Mouse (Mus musculus) monocyte, adult 5-6 weeks (primary cell): Measurements from ENCODE around the gene Khdc1c. TPM values are rescaled to one million over a fixed set of nuclear protein-coding genes. Genes with fewer than 3 reads are reported as not detected.

Experiments
- ATAC-seq: fragments of 153-309, 156-312 bp; replicated peaks from 2 replicates; pipeline ENCODE4 v1.8.0; 2017; ENCODE audit warnings: mild to moderate bottlenecking; ENCODE audit not compliant: low TSS enrichment, insufficient number of reproducible peaks, severe bottlenecking, poor library complexity, low FRiP score
- total RNA-seq: library from RNA; stranded (forward); fragments of 200-1000, 200-491, 200-594 nt; gene quantifications from 3 replicates; pipeline ENCODE4 v1.2.3, GENCODE M21; 2017

The Khdc1c gene
- total RNA-seq, 1 experiment from 2014 or later, result 18.3 TPM

DNA sequence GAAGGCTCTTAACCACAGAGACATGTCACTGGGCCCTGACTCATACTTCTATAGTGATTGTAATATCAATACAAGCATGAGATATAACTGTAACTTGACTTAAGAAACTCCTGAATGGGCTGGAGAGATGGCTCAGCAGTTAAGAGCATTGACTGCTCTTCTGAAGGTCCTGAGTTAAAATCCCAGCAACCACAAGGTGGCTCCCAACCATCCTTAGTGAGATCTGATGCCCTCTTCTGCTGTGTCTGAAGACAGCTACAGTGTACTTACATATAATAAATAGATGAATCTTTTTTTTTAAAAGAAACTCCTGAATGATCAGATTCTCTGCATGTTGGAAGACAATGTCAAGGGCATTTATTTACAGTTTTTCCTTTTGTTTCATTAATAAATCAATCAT lies 51.2 kb downstream of the Khdc1c start:
- ATAC-seq, result no peak

Other genes with a start within 250 kb of the Khdc1c start
- gene Tmem14a, start 149.8 kb upstream of the Khdc1c start, total RNA-seq, result 0.76 to 3.4 TPM (median 1.2 TPM) in 3 replicates
- 0.68 to 4.7 TPM in 2 of 3 replicates, not detected in the other for gene Gsta3, start 127.7 kb upstream of the Khdc1c start, total RNA-seq
- gene Khdc1a, start 18.7 kb upstream of the Khdc1c start, total RNA-seq, result 19.4 to 73.2 TPM (median 24.2 TPM) in 3 replicates
- 2.9 to 19.1 TPM (median 3.9 TPM) in 3 replicates for gene Khdc1b, start 15.2 kb downstream of the Khdc1c start, total RNA-seq